Mouse (Mus musculus) bone marrow macrophage, adult 2 months (primary cell): ENCODE results near the gene Slc10a1.

Source experiments
- CTCF ChIP-seq: IDR thresholded peaks from 2 replicates; pipeline ENCODE4 v1.5.1; 2012; ENCODE audit warnings: low read depth, mild to moderate bottlenecking, low read length, moderate library complexity
- POLR2A ChIP-seq: IDR thresholded peaks from 2 replicates; pipeline ENCODE4 v1.6.1; 2012; ENCODE audit warnings: mild to moderate bottlenecking, low read depth, low read length, borderline replicate concordance

DNA sequence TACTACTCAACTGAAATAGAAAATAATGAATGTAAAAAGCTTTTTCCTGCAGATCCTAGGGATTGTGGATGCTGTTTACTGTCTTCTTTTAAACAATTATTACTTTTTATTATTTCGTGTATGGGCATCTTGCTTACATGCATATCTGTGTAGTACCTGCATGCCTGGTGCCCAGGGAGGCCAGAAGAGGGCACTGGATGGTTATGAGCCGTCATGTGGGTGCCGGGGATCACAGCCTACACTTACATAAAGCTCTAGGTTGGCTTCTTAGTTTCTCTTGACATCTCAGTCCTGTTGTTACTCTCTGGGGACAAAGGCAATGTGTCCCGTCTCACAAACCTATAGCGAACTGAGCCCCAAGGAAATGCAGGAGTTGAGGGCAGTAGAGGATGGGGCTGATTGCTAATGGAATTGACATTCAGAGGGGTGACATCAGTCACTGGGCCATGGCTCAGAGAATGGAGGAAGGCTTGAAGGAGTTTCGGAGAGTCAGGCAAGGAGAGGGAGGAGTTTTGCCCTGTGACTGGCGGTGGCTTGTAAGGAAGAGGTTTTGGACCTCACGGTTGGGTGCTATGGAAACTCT lies 24.1 kb upstream of the Slc10a1 start:
- TF ChIP-seq CTCF (no peak), POLR2A (no peak)
